Mouse (Mus musculus): ENCODE data around the gene Tmcc1.

Tmcc1 gene

GRCm38 (mm10) chr6:116009426-116009825 lies 183.9 kb downstream of the Tmcc1 start:
- peak; percentile 65 to 86 for DNase-seq

- peak; percentile 75 to 86 for DNase-seq
Measured at GRCm38 (mm10) chr6:116007561-116008173, 185.6 kb downstream of the Tmcc1 start.

- peak; percentile 75 to 89 for DNase-seq
Measured at GRCm38 (mm10) chr6:116006731-116007130, 186.6 kb downstream of the Tmcc1 start.

- DNase-seq: no peak
Measured at GRCm38 (mm10) chr6:116005959-116006288, 187.4 kb downstream of the Tmcc1 start.

GRCm38 (mm10) chr6:116005275-116005958 lies 187.9 kb downstream of the Tmcc1 start:
- DNase-seq: peak; percentile 52 to 81

- DNase-seq: peak in 1 of 2 experiments; percentile 36
Measured at GRCm38 (mm10) chr6:116004716-116005115, 188.6 kb downstream of the Tmcc1 start.

GRCm38 (mm10) chr6:116004069-116004468 lies 189.2 kb downstream of the Tmcc1 start:
- peak; percentile 54 to 82 for DNase-seq

- DNase-seq: peak in 1 of 2 experiments; percentile 56
Measured at GRCm38 (mm10) chr6:116003516-116003915, 189.8 kb downstream of the Tmcc1 start.

- peak in 1 of 2 experiments; percentile 39 for DNase-seq
Measured at GRCm38 (mm10) chr6:116002311-116003104, 190.8 kb downstream of the Tmcc1 start.

- DNase-seq: no peak
Measured at GRCm38 (mm10) chr6:116000851-116001250, 192.4 kb downstream of the Tmcc1 start.

GRCm38 (mm10) chr6:115999227-115999626 lies 194.1 kb downstream of the Tmcc1 start:
- peak in 1 of 2 experiments; percentile 57 for DNase-seq

GRCm38 (mm10) chr6:115998758-115999157 lies 194.5 kb downstream of the Tmcc1 start:
- DNase-seq: peak in 1 of 2 experiments; percentile 35

- DNase-seq: peak in 1 of 2 experiments; percentile 35
Measured at GRCm38 (mm10) chr6:115997726-115998311, 195.5 kb downstream of the Tmcc1 start.

- DNase-seq: peak; percentile 74 to 93
Measured at GRCm38 (mm10) chr6:115996171-115996851, 197.0 kb downstream of the Tmcc1 start.

GRCm38 (mm10) chr6:115995531-115995941 lies 197.8 kb downstream of the Tmcc1 start:
- peak in 1 of 2 experiments; percentile 43 for DNase-seq

GRCm38 (mm10) chr6:115994877-115995520 lies 198.3 kb downstream of the Tmcc1 start, which contains the start of gene Plxnd1:
Plxnd1 (minus strand) TSS chr6:115995005.
- DNase-seq: peak; percentile 95 to 96

- peak; percentile 42 to 70 for DNase-seq
Measured at GRCm38 (mm10) chr6:115994146-115994876, 199.0 kb downstream of the Tmcc1 start.

- peak in 1 of 2 experiments; percentile 48 for DNase-seq
Measured at GRCm38 (mm10) chr6:115993463-115994145, 199.7 kb downstream of the Tmcc1 start.

- no peak for DNase-seq
Measured at GRCm38 (mm10) chr6:115992981-115993380, 200.3 kb downstream of the Tmcc1 start.

- no peak for DNase-seq
Measured at GRCm38 (mm10) chr6:115991881-115992620, 201.2 kb downstream of the Tmcc1 start.
